Mouse (Mus musculus): ENCODE data around the gene Dennd4b. TPM values are rescaled to one million over a fixed set of nuclear protein-coding genes. Genes with fewer than 3 reads are reported as not detected.

Gene Dennd4b
- polyA plus RNA-seq, 1 experiment: 6.6 TPM

DNA sequence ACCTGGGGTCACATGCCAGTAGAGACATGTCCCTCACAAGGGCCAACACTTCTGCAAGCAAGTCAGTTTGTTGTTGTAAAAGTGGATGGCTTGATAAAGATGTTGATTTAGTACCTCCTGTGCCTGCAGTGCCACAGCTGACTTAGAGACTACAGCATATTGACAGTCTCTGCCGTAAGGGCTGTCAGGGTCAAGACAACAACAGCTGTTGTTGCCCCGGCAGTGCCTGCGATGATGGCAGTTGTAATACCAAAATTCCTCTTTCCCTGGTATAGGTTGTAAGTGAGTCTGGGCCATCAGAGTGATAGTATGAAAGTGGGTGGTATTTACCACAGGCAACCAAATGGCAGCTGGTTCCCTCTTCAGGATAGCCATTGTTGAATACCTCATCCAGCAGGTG is 40.8 kb downstream of the Dennd4b start:
- TF ChIP-seq TCF3 (IDR thresholded peaks at IDR 0.05; ENCODE audit: insufficient read length, low read depth) (peak; percentile 34), MYOG (IDR thresholded peaks at IDR 0.05; ENCODE audit: control insufficient read depth in 1 of 3, insufficient read depth in 1 of 3, insufficient read length in 2 of 3, low read depth in 2 of 3) (peak; percentile 6 to 88 (median 86)), REST (IDR thresholded peaks at IDR 0.05; ENCODE audit: insufficient read depth, insufficient read length) (no peak), MYOD1 (IDR thresholded peaks at IDR 0.05; ENCODE audit: control insufficient read depth in 1 of 3, insufficient read length in 2 of 3, low read depth in 2 of 3) (peak in 2 of 3 experiments; percentile 88 to 89)
- Histone ChIP-seq H3K36me3 (ENCODE audit: control insufficient read depth, insufficient read depth) (peaks cover 3% of the 10 kb centered on the region), H3K4me2 (ENCODE audit: low read depth) (no peak overlapping the region), H3K27me3 (ENCODE audit: control insufficient read depth, insufficient read depth, insufficient read length) (no peaks in the 10 kb centered on the region), H3K4me3 (no peak overlapping the region), H3ac (ENCODE audit: control insufficient read depth, insufficient read length) (no peak overlapping the region), H3K79me2 (ENCODE audit: control insufficient read depth, insufficient read depth) (peaks cover 99% of the 10 kb centered on the region)

DNA sequence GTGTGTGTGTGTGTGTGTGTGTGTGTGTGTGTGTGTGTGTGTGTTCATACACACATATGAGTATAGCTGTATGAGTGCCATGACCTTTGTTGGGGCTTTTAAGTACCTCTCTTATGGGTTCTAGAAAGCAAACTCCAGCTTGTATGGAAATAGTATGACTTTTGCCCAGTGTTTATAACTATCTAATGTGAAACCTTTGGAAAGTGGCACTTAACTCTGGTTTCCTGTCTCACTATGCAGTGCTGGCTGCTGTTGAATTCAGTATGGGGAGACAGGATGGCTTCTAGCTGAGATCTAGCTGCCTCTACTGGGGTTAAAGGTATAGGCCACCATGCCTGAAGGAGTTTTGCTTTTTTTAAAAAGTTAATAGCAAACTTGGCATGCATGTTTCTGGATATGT is 44.6 kb downstream of the Dennd4b start:
- Histone ChIP-seq H3K79me2 (ENCODE audit: control insufficient read depth, insufficient read depth) (peaks cover 99% of the 10 kb centered on the region), H3K4me3 (no peak overlapping the region), H3ac (ENCODE audit: control insufficient read depth, insufficient read length) (no peak overlapping the region), H3K4me2 (ENCODE audit: low read depth) (no peak overlapping the region), H3K27me3 (ENCODE audit: control insufficient read depth, insufficient read depth, insufficient read length) (no peaks in the 10 kb centered on the region), H3K36me3 (ENCODE audit: control insufficient read depth, insufficient read depth) (no peaks in the 10 kb centered on the region)
- TF ChIP-seq TCF12 (IDR thresholded peaks at IDR 0.05; ENCODE audit: insufficient read depth, poor library complexity, severe bottlenecking) (no peak), USF1 (IDR thresholded peaks at IDR 0.05; ENCODE audit: low read depth) (no peak), MYOD1 (IDR thresholded peaks at IDR 0.05; ENCODE audit: control insufficient read depth in 1 of 3, insufficient read length in 2 of 3, low read depth in 2 of 3) (no peak), MYOG (IDR thresholded peaks at IDR 0.05; ENCODE audit: control insufficient read depth in 1 of 3, insufficient read depth in 1 of 3, insufficient read length in 2 of 3, low read depth in 2 of 3) (no peak), TCF3 (IDR thresholded peaks at IDR 0.05; ENCODE audit: insufficient read length, low read depth) (no peak), E2F4 (IDR thresholded peaks at IDR 0.05; ENCODE audit: insufficient read depth) (no peak), POLR2AphosphoS2 (IDR thresholded peaks at IDR 0.05; ENCODE audit: insufficient read length, low read depth) (no peak), CEBPB (IDR thresholded peaks at IDR 0.05; ENCODE audit: insufficient read depth, poor library complexity, severe bottlenecking) (no peak), REST (IDR thresholded peaks at IDR 0.05; ENCODE audit: insufficient read depth, insufficient read length) (no peak), SRF (IDR thresholded peaks at IDR 0.05; ENCODE audit: control insufficient read depth, insufficient read length, low read depth) (no peak), POLR2A (IDR thresholded peaks at IDR 0.05; ENCODE audit: insufficient read length, low read depth) (no peak), MAX (IDR thresholded peaks at IDR 0.05; ENCODE audit: low read depth) (no peak)

GRCm38 (mm10) chr3:90313367-90313766 is 48.4 kb downstream of the Dennd4b start:
- no peaks in the 10 kb centered on the region for H3K27me3 ChIP-seq (ENCODE audit: control insufficient read depth, insufficient read depth, insufficient read length)
- no peak overlapping the region for H3K4me3 ChIP-seq
- no peak for TF ChIP-seq TCF12 (IDR thresholded peaks at IDR 0.05; ENCODE audit: insufficient read depth, poor library complexity, severe bottlenecking)
- TF ChIP-seq CEBPB (IDR thresholded peaks at IDR 0.05; ENCODE audit: insufficient read depth, poor library complexity, severe bottlenecking): no peak
- no peak for TF ChIP-seq E2F4 (IDR thresholded peaks at IDR 0.05; ENCODE audit: insufficient read depth)
- no peak for TF ChIP-seq POLR2A (IDR thresholded peaks at IDR 0.05; ENCODE audit: insufficient read length, low read depth)
- no peak for TF ChIP-seq MAX (IDR thresholded peaks at IDR 0.05; ENCODE audit: low read depth)
- no peak for TF ChIP-seq TCF3 (IDR thresholded peaks at IDR 0.05; ENCODE audit: insufficient read length, low read depth)
- no peak for TF ChIP-seq REST (IDR thresholded peaks at IDR 0.05; ENCODE audit: insufficient read depth, insufficient read length)
- TF ChIP-seq POLR2AphosphoS2 (IDR thresholded peaks at IDR 0.05; ENCODE audit: insufficient read length, low read depth): no peak
- no peak for TF ChIP-seq USF1 (IDR thresholded peaks at IDR 0.05; ENCODE audit: low read depth)
- TF ChIP-seq SRF (IDR thresholded peaks at IDR 0.05; ENCODE audit: control insufficient read depth, insufficient read length, low read depth): no peak
- no peak for TF ChIP-seq MYOD1 (IDR thresholded peaks at IDR 0.05; ENCODE audit: control insufficient read depth in 1 of 3, insufficient read length in 2 of 3, low read depth in 2 of 3)
- no peak for TF ChIP-seq MYOG (IDR thresholded peaks at IDR 0.05; ENCODE audit: control insufficient read depth in 1 of 3, insufficient read depth in 1 of 3, insufficient read length in 2 of 3, low read depth in 2 of 3)
- no peaks in the 10 kb centered on the region for H3K36me3 ChIP-seq (ENCODE audit: control insufficient read depth, insufficient read depth)
- H3ac ChIP-seq (ENCODE audit: control insufficient read depth, insufficient read length): no peak overlapping the region
- no peak overlapping the region for H3K4me2 ChIP-seq (ENCODE audit: low read depth)
- peaks cover 98% of the 10 kb centered on the region for H3K79me2 ChIP-seq (ENCODE audit: control insufficient read depth, insufficient read depth)

GRCm38 (mm10) chr3:90314241-90314640 is 49.3 kb downstream of the Dennd4b start:
- no peak overlapping the region for H3K4me2 ChIP-seq (ENCODE audit: low read depth)
- no peak overlapping the region for H3ac ChIP-seq (ENCODE audit: control insufficient read depth, insufficient read length)
- peaks cover 98% of the 10 kb centered on the region for H3K79me2 ChIP-seq (ENCODE audit: control insufficient read depth, insufficient read depth)
- no peaks in the 10 kb centered on the region for H3K36me3 ChIP-seq (ENCODE audit: control insufficient read depth, insufficient read depth)
- no peaks in the 10 kb centered on the region for H3K27me3 ChIP-seq (ENCODE audit: control insufficient read depth, insufficient read depth, insufficient read length)
- TF ChIP-seq MYOD1 (IDR thresholded peaks at IDR 0.05; ENCODE audit: control insufficient read depth in 1 of 3, insufficient read length in 2 of 3, low read depth in 2 of 3): no peak
- no peak for TF ChIP-seq POLR2A (IDR thresholded peaks at IDR 0.05; ENCODE audit: insufficient read length, low read depth)
- no peak for TF ChIP-seq TCF12 (IDR thresholded peaks at IDR 0.05; ENCODE audit: insufficient read depth, poor library complexity, severe bottlenecking)
- TF ChIP-seq MYOG (IDR thresholded peaks at IDR 0.05; ENCODE audit: control insufficient read depth in 1 of 3, insufficient read depth in 1 of 3, insufficient read length in 2 of 3, low read depth in 2 of 3): no peak
- no peak for TF ChIP-seq TCF3 (IDR thresholded peaks at IDR 0.05; ENCODE audit: insufficient read length, low read depth)
- TF ChIP-seq SRF (IDR thresholded peaks at IDR 0.05; ENCODE audit: control insufficient read depth, insufficient read length, low read depth): no peak
- TF ChIP-seq POLR2AphosphoS2 (IDR thresholded peaks at IDR 0.05; ENCODE audit: insufficient read length, low read depth): no peak
- TF ChIP-seq REST (IDR thresholded peaks at IDR 0.05; ENCODE audit: insufficient read depth, insufficient read length): no peak
- no peak for TF ChIP-seq E2F4 (IDR thresholded peaks at IDR 0.05; ENCODE audit: insufficient read depth)
- no peak for TF ChIP-seq MAX (IDR thresholded peaks at IDR 0.05; ENCODE audit: low read depth)
- no peak for TF ChIP-seq CEBPB (IDR thresholded peaks at IDR 0.05; ENCODE audit: insufficient read depth, poor library complexity, severe bottlenecking)
- no peak for TF ChIP-seq USF1 (IDR thresholded peaks at IDR 0.05; ENCODE audit: low read depth)
- H3K4me3 ChIP-seq: no peak overlapping the region

DNA sequence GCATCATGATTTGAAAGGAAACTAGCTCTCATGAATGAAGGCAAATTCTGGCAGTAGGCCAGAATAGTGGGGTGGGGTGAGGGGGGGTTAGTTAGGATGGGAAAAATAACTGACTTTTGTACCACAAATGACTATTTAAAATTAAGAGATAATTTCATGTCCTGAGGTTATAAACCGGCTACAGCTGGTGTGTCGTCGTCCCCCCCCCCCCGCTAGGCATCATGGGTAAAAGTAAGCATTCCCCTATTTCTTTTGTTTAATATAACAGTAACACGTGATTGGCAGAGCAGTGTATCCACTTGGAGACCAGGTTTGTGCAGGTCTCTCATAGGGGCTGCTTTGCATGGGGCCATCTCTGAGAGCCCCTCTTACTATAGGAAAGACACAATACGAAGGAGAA is 57.3 kb downstream of the Dennd4b start:
- H3K4me3 ChIP-seq: no peak overlapping the region
- TF ChIP-seq E2F4 (IDR thresholded peaks at IDR 0.05; ENCODE audit: insufficient read depth) (no peak), MYOD1 (IDR thresholded peaks at IDR 0.05; ENCODE audit: control insufficient read depth in 1 of 3, insufficient read length in 2 of 3, low read depth in 2 of 3) (no peak), MAX (IDR thresholded peaks at IDR 0.05; ENCODE audit: low read depth) (no peak), USF1 (IDR thresholded peaks at IDR 0.05; ENCODE audit: low read depth) (no peak), TCF12 (IDR thresholded peaks at IDR 0.05; ENCODE audit: insufficient read depth, poor library complexity, severe bottlenecking) (no peak), POLR2A (IDR thresholded peaks at IDR 0.05; ENCODE audit: insufficient read length, low read depth) (no peak), TCF3 (IDR thresholded peaks at IDR 0.05; ENCODE audit: insufficient read length, low read depth) (no peak), CEBPB (IDR thresholded peaks at IDR 0.05; ENCODE audit: insufficient read depth, poor library complexity, severe bottlenecking) (no peak), REST (IDR thresholded peaks at IDR 0.05; ENCODE audit: insufficient read depth, insufficient read length) (no peak), SRF (IDR thresholded peaks at IDR 0.05; ENCODE audit: control insufficient read depth, insufficient read length, low read depth) (no peak), POLR2AphosphoS2 (IDR thresholded peaks at IDR 0.05; ENCODE audit: insufficient read length, low read depth) (no peak), MYOG (IDR thresholded peaks at IDR 0.05; ENCODE audit: control insufficient read depth in 1 of 3, insufficient read depth in 1 of 3, insufficient read length in 2 of 3, low read depth in 2 of 3) (no peak)
- no peak overlapping the region for H3ac ChIP-seq (ENCODE audit: control insufficient read depth, insufficient read length)
- H3K79me2 ChIP-seq (ENCODE audit: control insufficient read depth, insufficient read depth): peaks cover 99% of the 10 kb centered on the region
- no peak overlapping the region for H3K4me2 ChIP-seq (ENCODE audit: low read depth)
- no peaks in the 10 kb centered on the region for H3K36me3 ChIP-seq (ENCODE audit: control insufficient read depth, insufficient read depth)
- no peaks in the 10 kb centered on the region for H3K27me3 ChIP-seq (ENCODE audit: control insufficient read depth, insufficient read depth, insufficient read length)

All from myocyte (in vitro differentiated cells).